Mouse (Mus musculus) right cerebral cortex, postnatal 14 days (tissue): Measurements from ENCODE around the gene Usp16.

Experiments used
- DNase-seq: peaks from one replicate; pipeline ENCODE4 v3.0.0; 2022

Usp16 gene

GRCm38 (mm10) chr16:87454419-87455179, at the start of gene Usp16:
Usp16 (plus strand) TSS chr16:87454703.
- peak; percentile 93 for DNase-seq

- no peak for DNase-seq
These were observed 49.5 kb upstream of the Usp16 start for GRCm38 (mm10) chr16:87405001-87405400.

GRCm38 (mm10) chr16:87420662-87421061, 33.8 kb upstream of the Usp16 start:
- no peak for DNase-seq

- no peak for DNase-seq
These were observed 27.0 kb upstream of the Usp16 start for GRCm38 (mm10) chr16:87427516-87427915.

- DNase-seq = peak; percentile 98
These were observed 22.3 kb upstream of the Usp16 start, which contains the start of gene Ltn1 for GRCm38 (mm10) chr16:87432033-87432814. Ltn1 (minus strand) TSS chr16:87432612.

GRCm38 (mm10) chr16:87434266-87434665, 20.2 kb upstream of the Usp16 start:
- no peak for DNase-seq

GRCm38 (mm10) chr16:87434946-87435345, 19.6 kb upstream of the Usp16 start:
- no peak for DNase-seq

- DNase-seq = no peak
These were observed 18.9 kb upstream of the Usp16 start for GRCm38 (mm10) chr16:87435411-87436205.

GRCm38 (mm10) chr16:87437096-87437495, 17.4 kb upstream of the Usp16 start:
- DNase-seq = no peak

GRCm38 (mm10) chr16:87438697-87439096, 15.8 kb upstream of the Usp16 start:
- no peak for DNase-seq

GRCm38 (mm10) chr16:87440184-87440686, 14.3 kb upstream of the Usp16 start, which contains the start of gene Rwdd2b:
Rwdd2b (minus strand) TSS chr16:87440573.
- DNase-seq = peak; percentile 94

- DNase-seq = no peak
These were observed 13.4 kb upstream of the Usp16 start for GRCm38 (mm10) chr16:87441089-87441488.

GRCm38 (mm10) chr16:87442291-87442690, 12.2 kb upstream of the Usp16 start:
- DNase-seq = no peak

- DNase-seq = no peak
These were observed 11.3 kb upstream of the Usp16 start for GRCm38 (mm10) chr16:87443245-87443644.

GRCm38 (mm10) chr16:87444071-87444470, 10.4 kb upstream of the Usp16 start:
- DNase-seq = no peak

- DNase-seq = no peak
These were observed 9.4 kb upstream of the Usp16 start for GRCm38 (mm10) chr16:87445110-87445509.

- no peak for DNase-seq
These were observed 9.0 kb upstream of the Usp16 start for GRCm38 (mm10) chr16:87445528-87445927.

- DNase-seq = no peak
These were observed 1.3 kb upstream of the Usp16 start for GRCm38 (mm10) chr16:87453226-87453625.

GRCm38 (mm10) chr16:87455180-87455611, 693 bp downstream of the Usp16 start:
- no peak for DNase-seq

GRCm38 (mm10) chr16:87458752-87459151, 4.2 kb downstream of the Usp16 start:
- DNase-seq = no peak

- no peak for DNase-seq
These were observed 16.1 kb downstream of the Usp16 start for GRCm38 (mm10) chr16:87470579-87470978.

GRCm38 (mm10) chr16:87484367-87484766, 29.9 kb downstream of the Usp16 start:
- no peak for DNase-seq

GRCm38 (mm10) chr16:87486739-87487138, 32.2 kb downstream of the Usp16 start:
- no peak for DNase-seq
